Mouse (Mus musculus): ENCODE measurements around the gene Stxbp3. TPM values are rescaled to one million over a fixed set of nuclear protein-coding genes. Genes with fewer than 3 reads are reported as not detected.

The Stxbp3 gene
- polyA plus RNA-seq, 1 experiment from 2014 or later = 20.8 TPM

DNA sequence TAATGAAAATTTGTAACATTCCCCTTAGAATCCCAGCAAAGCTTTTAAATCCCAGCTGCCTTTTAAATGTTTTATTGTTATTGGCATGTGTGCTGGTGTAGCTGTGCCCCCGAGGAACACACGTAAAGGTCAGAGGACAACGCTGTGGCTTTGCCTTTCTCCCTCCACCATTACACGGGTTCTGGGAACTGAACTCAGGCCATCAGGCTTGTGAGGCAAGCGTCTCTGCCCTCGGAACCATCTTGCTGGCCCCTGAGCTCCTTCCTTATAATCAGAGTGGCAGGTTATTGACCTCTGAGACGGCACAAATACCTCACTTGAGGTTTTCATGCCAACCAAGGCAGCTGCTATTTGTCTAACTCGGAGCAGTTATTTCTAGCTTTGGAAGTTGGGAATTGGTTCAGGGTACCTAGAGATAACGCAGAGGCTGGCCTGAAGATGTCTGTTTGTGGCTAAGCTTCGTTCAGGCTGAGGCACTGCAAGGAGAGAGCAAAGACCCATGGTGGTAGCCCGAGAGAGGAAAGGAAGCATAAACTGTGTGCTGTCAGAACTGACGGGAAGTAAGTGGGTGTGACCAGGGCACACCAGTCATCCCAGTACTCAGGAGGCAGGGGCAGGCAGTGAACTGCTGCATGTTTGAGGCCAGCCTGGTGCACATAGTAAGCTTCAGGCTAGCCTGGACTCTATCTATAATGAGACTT is 52.4 kb downstream of the Stxbp3 start:
- no peaks in the 10 kb centered on the region for H3K27me3 ChIP-seq (ENCODE audit: control insufficient read depth, insufficient read depth, low read length)
- no peaks in the 10 kb centered on the region for H3K9me3 ChIP-seq (ENCODE audit: control insufficient read depth, low read length)
- WGBS = 78% methylated on average over 12 of the region's 12 CpGs
- DNase-seq (ENCODE audit: low spot score) (no peak), ATAC-seq (ENCODE audit: insufficient read depth, low FRiP score, low TSS enrichment) (no peak)
- no peak overlapping the region for H3K9ac ChIP-seq (ENCODE audit: low read length)
- H3K4me3 ChIP-seq (ENCODE audit: low read depth, low read length) = no peak overlapping the region
- no peaks in the 10 kb centered on the region for H3K4me1 ChIP-seq (ENCODE audit: control insufficient read depth, insufficient read depth, low read length)
- H3K4me2 ChIP-seq (ENCODE audit: low read depth) = no peak overlapping the region
- no peaks in the 10 kb centered on the region for H3K36me3 ChIP-seq (ENCODE audit: control insufficient read depth, insufficient read depth, low read length)
- H3K27ac ChIP-seq (ENCODE audit: low read depth, low read length) = no peak overlapping the region

GRCm38 (mm10) chr3:108786520-108786919 is 53.8 kb downstream of the Stxbp3 start:
- Histone ChIP-seq H3K9me3 (ENCODE audit: control insufficient read depth, low read length) (no peaks in the 10 kb centered on the region), H3K9ac (ENCODE audit: low read length) (no peak overlapping the region), H3K4me1 (ENCODE audit: control insufficient read depth, insufficient read depth, low read length) (no peaks in the 10 kb centered on the region), H3K36me3 (ENCODE audit: control insufficient read depth, insufficient read depth, low read length) (no peaks in the 10 kb centered on the region), H3K27ac (ENCODE audit: low read depth, low read length) (no peak overlapping the region), H3K4me3 (ENCODE audit: low read depth, low read length) (no peak overlapping the region), H3K4me2 (ENCODE audit: low read depth) (no peak overlapping the region), H3K27me3 (ENCODE audit: control insufficient read depth, insufficient read depth, low read length) (no peaks in the 10 kb centered on the region)
- ATAC-seq (ENCODE audit: insufficient read depth, low FRiP score, low TSS enrichment) (no peak), DNase-seq (ENCODE audit: low spot score) (no peak)
- 81% methylated on average over 6 of the region's 6 CpGs for WGBS

GRCm38 (mm10) chr3:108782364-108782895 is 57.9 kb downstream of the Stxbp3 start:
- Histone ChIP-seq H3K27me3 (ENCODE audit: control insufficient read depth, insufficient read depth, low read length) (no peaks in the 10 kb centered on the region), H3K27ac (ENCODE audit: low read depth, low read length) (no peak overlapping the region)
- WGBS = 72% methylated on average over 6 of the region's 6 CpGs

DNA sequence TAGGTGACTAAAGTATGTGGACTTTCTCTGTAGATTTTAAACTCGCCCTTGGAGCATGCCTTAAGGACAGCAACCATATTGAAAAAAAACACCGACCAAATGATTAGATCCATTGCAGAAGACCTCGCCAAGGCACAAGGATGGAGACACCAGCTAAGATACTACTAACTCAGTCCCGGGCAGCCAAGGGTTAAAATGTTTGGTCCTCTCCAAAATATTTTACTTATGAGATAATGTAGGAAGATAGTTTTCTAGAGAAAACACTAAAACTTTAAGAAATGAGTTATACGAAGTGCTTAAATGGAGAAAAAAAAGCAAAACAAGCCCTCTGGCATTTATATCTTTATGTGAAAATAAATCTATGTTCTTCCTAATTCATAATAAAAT is 58.4 kb downstream of the Stxbp3 start:
- Histone ChIP-seq H3K9ac (ENCODE audit: low read length) (no peak overlapping the region), H3K4me1 (ENCODE audit: control insufficient read depth, insufficient read depth, low read length) (no peaks in the 10 kb centered on the region), H3K27ac (ENCODE audit: low read depth, low read length) (no peak overlapping the region), H3K4me3 (ENCODE audit: low read depth, low read length) (no peak overlapping the region), H3K9me3 (ENCODE audit: control insufficient read depth, low read length) (no peaks in the 10 kb centered on the region), H3K27me3 (ENCODE audit: control insufficient read depth, insufficient read depth, low read length) (no peaks in the 10 kb centered on the region), H3K4me2 (ENCODE audit: low read depth) (no peak overlapping the region), H3K36me3 (ENCODE audit: control insufficient read depth, insufficient read depth, low read length) (no peaks in the 10 kb centered on the region)
- WGBS = 91% methylated on average over 5 of the region's 5 CpGs
- no peak for ATAC-seq (ENCODE audit: insufficient read depth, low FRiP score, low TSS enrichment)
- DNase-seq (ENCODE audit: low spot score) = no peak

More at GRCm38 (mm10) chr3:108782364-108782895, 57.9 kb downstream of the Stxbp3 start:
- H3K9ac ChIP-seq (ENCODE audit: low read length) = no peak overlapping the region
- H3K4me3 ChIP-seq (ENCODE audit: low read depth, low read length) = no peak overlapping the region
- H3K4me2 ChIP-seq (ENCODE audit: low read depth) = no peak overlapping the region
- no peak for DNase-seq (ENCODE audit: low spot score)
- no peaks in the 10 kb centered on the region for H3K4me1 ChIP-seq (ENCODE audit: control insufficient read depth, insufficient read depth, low read length)
- H3K9me3 ChIP-seq (ENCODE audit: control insufficient read depth, low read length) = no peaks in the 10 kb centered on the region
- H3K36me3 ChIP-seq (ENCODE audit: control insufficient read depth, insufficient read depth, low read length) = no peaks in the 10 kb centered on the region
- ATAC-seq (ENCODE audit: insufficient read depth, low FRiP score, low TSS enrichment) = no peak

GRCm38 (mm10) chr3:108781238-108781883 is 59.0 kb downstream of the Stxbp3 start:
- Histone ChIP-seq H3K4me3 (ENCODE audit: low read depth, low read length) (no peak overlapping the region), H3K36me3 (ENCODE audit: control insufficient read depth, insufficient read depth, low read length) (no peaks in the 10 kb centered on the region), H3K9ac (ENCODE audit: low read length) (no peak overlapping the region), H3K27me3 (ENCODE audit: control insufficient read depth, insufficient read depth, low read length) (no peaks in the 10 kb centered on the region), H3K4me1 (ENCODE audit: control insufficient read depth, insufficient read depth, low read length) (no peaks in the 10 kb centered on the region), H3K9me3 (ENCODE audit: control insufficient read depth, low read length) (no peaks in the 10 kb centered on the region), H3K4me2 (ENCODE audit: low read depth) (no peak overlapping the region), H3K27ac (ENCODE audit: low read depth, low read length) (no peak overlapping the region)
- no peak for DNase-seq (ENCODE audit: low spot score)
- no peak for ATAC-seq (ENCODE audit: insufficient read depth, low FRiP score, low TSS enrichment)
- 78% methylated on average over 10 of the region's 10 CpGs for WGBS

- Histone ChIP-seq H3K4me3 (ENCODE audit: low read depth, low read length) (no peak overlapping the region), H3K27me3 (ENCODE audit: control insufficient read depth, insufficient read depth, low read length) (no peaks in the 10 kb centered on the region), H3K36me3 (ENCODE audit: control insufficient read depth, insufficient read depth, low read length) (no peaks in the 10 kb centered on the region), H3K9me3 (ENCODE audit: control insufficient read depth, low read length) (no peaks in the 10 kb centered on the region), H3K27ac (ENCODE audit: low read depth, low read length) (no peak overlapping the region), H3K4me1 (ENCODE audit: control insufficient read depth, insufficient read depth, low read length) (no peaks in the 10 kb centered on the region), H3K9ac (ENCODE audit: low read length) (no peak overlapping the region), H3K4me2 (ENCODE audit: low read depth) (no peak overlapping the region)
- no peak for DNase-seq (ENCODE audit: low spot score)
- 71% methylated on average over 4 of the region's 4 CpGs for WGBS
- no peak for ATAC-seq (ENCODE audit: insufficient read depth, low FRiP score, low TSS enrichment)
Observed at GRCm38 (mm10) chr3:108778761-108779540, 61.4 kb downstream of the Stxbp3 start.

DNA sequence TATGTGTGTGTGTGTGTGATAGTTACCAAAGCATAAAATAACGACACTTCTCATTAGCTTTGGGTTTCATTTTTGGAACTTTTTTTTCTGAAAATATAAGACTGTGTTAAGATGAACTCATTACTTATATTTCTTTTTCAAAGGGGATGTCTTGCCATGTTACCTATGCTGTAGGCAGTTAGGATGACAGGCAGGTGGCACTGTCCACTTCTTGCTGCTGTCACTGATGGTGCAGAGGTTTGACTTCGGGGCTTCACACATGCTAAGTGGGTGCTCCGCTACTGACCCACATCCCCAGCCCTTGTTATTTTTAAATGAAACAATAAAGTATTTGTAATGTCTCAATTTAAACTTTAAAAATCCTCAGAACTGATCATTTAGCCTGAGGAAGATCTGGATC is 67.5 kb downstream of the Stxbp3 start:
- Histone ChIP-seq H3K4me1 (ENCODE audit: control insufficient read depth, insufficient read depth, low read length) (no peaks in the 10 kb centered on the region), H3K36me3 (ENCODE audit: control insufficient read depth, insufficient read depth, low read length) (no peaks in the 10 kb centered on the region), H3K27ac (ENCODE audit: low read depth, low read length) (no peak overlapping the region), H3K27me3 (ENCODE audit: control insufficient read depth, insufficient read depth, low read length) (no peaks in the 10 kb centered on the region), H3K9ac (ENCODE audit: low read length) (no peak overlapping the region), H3K9me3 (ENCODE audit: control insufficient read depth, low read length) (no peaks in the 10 kb centered on the region), H3K4me2 (ENCODE audit: low read depth) (no peak overlapping the region), H3K4me3 (ENCODE audit: low read depth, low read length) (no peak overlapping the region)
- DNase-seq (ENCODE audit: low spot score) (no peak), ATAC-seq (ENCODE audit: insufficient read depth, low FRiP score, low TSS enrichment) (no peak)
- 85% methylated on average over 3 of the region's 3 CpGs for WGBS

DNA sequence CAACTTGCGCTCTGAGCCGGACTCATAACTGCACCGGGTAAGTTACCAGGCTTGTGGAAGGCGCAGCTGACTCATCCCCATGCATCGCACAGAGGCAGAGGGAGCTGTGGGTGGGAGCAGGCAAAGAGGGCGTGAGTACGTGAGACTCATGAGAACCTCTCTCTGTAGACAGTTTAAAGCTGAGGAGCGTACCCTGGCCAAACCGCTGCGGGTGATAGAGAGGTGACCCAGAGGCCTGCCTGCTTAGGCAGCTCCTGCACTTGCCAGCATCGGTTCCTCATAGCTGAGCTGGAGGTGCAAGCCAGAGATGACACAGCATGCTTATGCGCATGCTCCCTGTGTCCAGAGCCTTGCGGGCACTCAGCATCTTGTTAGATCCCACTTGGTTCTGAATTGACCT is 68.1 kb downstream of the Stxbp3 start:
- no peaks in the 10 kb centered on the region for H3K9me3 ChIP-seq (ENCODE audit: control insufficient read depth, low read length)
- no peak overlapping the region for H3K4me2 ChIP-seq (ENCODE audit: low read depth)
- ATAC-seq (ENCODE audit: insufficient read depth, low FRiP score, low TSS enrichment) = no peak
- H3K36me3 ChIP-seq (ENCODE audit: control insufficient read depth, insufficient read depth, low read length) = no peaks in the 10 kb centered on the region
- 90% methylated on average over 13 of the region's 13 CpGs for WGBS
- no peak overlapping the region for H3K27ac ChIP-seq (ENCODE audit: low read depth, low read length)
- DNase-seq (ENCODE audit: low spot score) = no peak
- H3K4me1 ChIP-seq (ENCODE audit: control insufficient read depth, insufficient read depth, low read length) = no peaks in the 10 kb centered on the region
- H3K4me3 ChIP-seq (ENCODE audit: low read depth, low read length) = no peak overlapping the region
- H3K9ac ChIP-seq (ENCODE audit: low read length) = no peak overlapping the region
- H3K27me3 ChIP-seq (ENCODE audit: control insufficient read depth, insufficient read depth, low read length) = no peaks in the 10 kb centered on the region
